Mouse (Mus musculus) MEL (cell line): ENCODE measurements at regions not wholly inside any gene's neighbourhood (a gene's known extent, or its start where the extent isn't known, plus 50 kb on each side); places are given as distances from the start of the nearest gene placed in this dataset.

Source experiments
- DNase-seq: peaks from one replicate; pipeline ENCODE4 v3.0.0; 2011; ENCODE audit warnings: low read depth, low spot score
- H3K27ac ChIP-seq: 2 replicates; pipeline ENCODE4 v1.5.1; 2012; ENCODE audit warnings: low read depth, mild to moderate bottlenecking, control low read depth, low read length, moderate library complexity; ENCODE audit not compliant: control insufficient read depth
- H3K27me3 ChIP-seq, 2 experiments: fragments of 150-350 bp in 1 of 2; sonication (generic) in 1 of 2; 2 replicates each; pipeline ENCODE4 v1.6.1; 2012; ENCODE audit warnings: low read length in 2 of 2, mild to moderate bottlenecking in 2 of 2, improper control_type of control experiment in 1 of 2, moderate library complexity in 1 of 2; ENCODE audit not compliant: insufficient read depth in 2 of 2, control insufficient read depth in 1 of 2
- H3K36me3 ChIP-seq, 2 experiments: 2 replicates each; pipeline ENCODE4 v1.6.1; 2012 to 2014; ENCODE audit warnings: low read length in 2 of 2, improper control_type of control experiment in 1 of 2, inconsistent platforms in 1 of 2, mild to moderate bottlenecking in 1 of 2; ENCODE audit not compliant: insufficient read depth in 2 of 2, control insufficient read depth in 1 of 2
- H3K4me1 ChIP-seq, 2 experiments: fragments of 150-350 bp in 1 of 2; sonication (generic) in 1 of 2; 2 replicates each; pipeline ENCODE4 v1.6.1; 2012; ENCODE audit warnings: low read length in 2 of 2, improper control_type of control experiment in 1 of 2, mild to moderate bottlenecking in 1 of 2; ENCODE audit not compliant: insufficient read depth in 2 of 2, control insufficient read depth in 1 of 2
- H3K4me3 ChIP-seq, 2 experiments: fragments of 150-350 bp in 1 of 2; sonication (generic) in 1 of 2; 2 replicates each; pipeline ENCODE4 v1.5.1; 2012; ENCODE audit warnings: low read depth in 2 of 2, low read length in 2 of 2, mild to moderate bottlenecking in 2 of 2, moderate library complexity in 2 of 2, control low read depth in 1 of 2, improper control_type of control experiment in 1 of 2; ENCODE audit not compliant: control insufficient read depth in 1 of 2, insufficient read depth in 1 of 2
- H3K79me2 ChIP-seq: 2 replicates; pipeline ENCODE4 v1.6.1; 2012; ENCODE audit warnings: mild to moderate bottlenecking, low read length, moderate library complexity; ENCODE audit not compliant: control insufficient read depth, poor library complexity, insufficient read depth
- H3K9ac ChIP-seq: 2 replicates; pipeline ENCODE4 v1.6.1; 2012; ENCODE audit warnings: low read depth, mild to moderate bottlenecking, control low read depth, low read length, moderate library complexity; ENCODE audit not compliant: control insufficient read depth, poor library complexity, severe bottlenecking
- H3K9me3 ChIP-seq: fragments of 150-350 bp; sonication (generic); replicated peaks from 2 replicates; pipeline ENCODE4 v1.6.1; 2012; ENCODE audit warnings: mild to moderate bottlenecking, low read length, improper control_type of control experiment, moderate library complexity; ENCODE audit not compliant: insufficient read depth
- BHLHE40 ChIP-seq: IDR thresholded peaks from 2 replicates; pipeline ENCODE4 v1.6.1; 2012; ENCODE audit warnings: low read depth, mild to moderate bottlenecking, inconsistent platforms, low read length, improper control_type of control experiment, borderline replicate concordance
- CHD2 ChIP-seq: IDR thresholded peaks from 2 replicates; pipeline ENCODE4 v1.6.1; 2011; ENCODE audit warnings: low read length, improper control_type of control experiment
- CTCF ChIP-seq, 3 experiments: IDR thresholded peaks in 2 of 3; conservative IDR thresholded peaks in 1 of 3; 2 replicates each; pipeline ENCODE4 v1.5.1; 2011 to 2012; ENCODE audit warnings: low read length in 3 of 3, low read depth in 2 of 3, mild to moderate bottlenecking in 2 of 3, improper control_type of control experiment in 1 of 3, inconsistent platforms in 1 of 3, mixed read lengths in 1 of 3, moderate library complexity in 1 of 3; ENCODE audit not compliant: control insufficient read depth in 1 of 3, insufficient read depth in 1 of 3, poor library complexity in 1 of 3, severe bottlenecking in 1 of 3
- EP300 ChIP-seq, 2 experiments: IDR thresholded peaks; 2 replicates each; pipeline ENCODE4 v1.6.1; 2011; ENCODE audit warnings: improper control_type of control experiment in 2 of 2, low read length in 2 of 2, low read depth in 1 of 2, mild to moderate bottlenecking in 1 of 2
- ETS1 ChIP-seq: IDR thresholded peaks from 2 replicates; pipeline ENCODE4 v1.6.1; 2012; ENCODE audit warnings: low read depth, mild to moderate bottlenecking, inconsistent platforms, low read length, improper control_type of control experiment, moderate library complexity
- GABPA ChIP-seq: IDR thresholded peaks from 2 replicates; pipeline ENCODE4 v1.6.1; 2012; ENCODE audit warnings: low read depth, mild to moderate bottlenecking, inconsistent platforms, low read length, improper control_type of control experiment, moderate library complexity
- MAFK ChIP-seq: IDR thresholded peaks from 2 replicates; pipeline ENCODE4 v1.6.1; 2011; ENCODE audit warnings: low read depth, mild to moderate bottlenecking, low read length, improper control_type of control experiment, borderline replicate concordance
- MAX ChIP-seq: IDR thresholded peaks from 2 replicates; pipeline ENCODE4 v1.6.1; 2011; ENCODE audit warnings: low read length, improper control_type of control experiment
- MAZ ChIP-seq: IDR thresholded peaks from 2 replicates; pipeline ENCODE4 v1.6.1; 2012; ENCODE audit warnings: low read depth, mild to moderate bottlenecking, inconsistent platforms, low read length, improper control_type of control experiment
- MEF2A ChIP-seq: IDR thresholded peaks from 2 replicates; pipeline ENCODE4 v1.6.1; 2014; ENCODE audit warnings: low read depth, mild to moderate bottlenecking, inconsistent platforms, low read length, improper control_type of control experiment; ENCODE audit not compliant: poor library complexity, insufficient replicate concordance, severe bottlenecking; ENCODE audit errors: extremely low read depth
- MXI1 ChIP-seq: IDR thresholded peaks from 2 replicates; pipeline ENCODE4 v1.6.1; 2011; ENCODE audit warnings: mild to moderate bottlenecking, low read depth, low read length, improper control_type of control experiment
- MYB ChIP-seq: IDR thresholded peaks from 2 replicates; pipeline ENCODE4 v1.6.1; 2011; ENCODE audit warnings: mild to moderate bottlenecking, low read depth, low read length, improper control_type of control experiment
- NELFE ChIP-seq: IDR thresholded peaks from 2 replicates; pipeline ENCODE4 v1.6.1; 2011; ENCODE audit warnings: low read depth, low read length, improper control_type of control experiment
- POLR2AphosphoS5 ChIP-seq: IDR thresholded peaks from 2 replicates; pipeline ENCODE4 v1.6.1; 2012; ENCODE audit warnings: low read depth, borderline replicate concordance, mild to moderate bottlenecking, inconsistent platforms, low read length, moderate library complexity, mixed read lengths
- RAD21 ChIP-seq: IDR thresholded peaks from 2 replicates; pipeline ENCODE4 v1.6.1; 2011; ENCODE audit warnings: mild to moderate bottlenecking, low read depth, low read length, improper control_type of control experiment
- SIN3A ChIP-seq: IDR thresholded peaks from 2 replicates; pipeline ENCODE4 v1.6.1; 2012; ENCODE audit warnings: low read length, improper control_type of control experiment, inconsistent platforms
- SMC3 ChIP-seq: IDR thresholded peaks from 2 replicates; pipeline ENCODE4 v1.6.1; 2011; ENCODE audit warnings: low read depth, low read length, improper control_type of control experiment
- TAL1 ChIP-seq: IDR thresholded peaks from 2 replicates; pipeline ENCODE4 v1.6.1; 2012; ENCODE audit warnings: mild to moderate bottlenecking, inconsistent platforms, low read length, moderate library complexity, mixed read lengths
- UBTF ChIP-seq: IDR thresholded peaks from 2 replicates; pipeline ENCODE4 v1.6.1; 2012; ENCODE audit warnings: low read depth, mild to moderate bottlenecking, inconsistent platforms, low read length, improper control_type of control experiment, moderate library complexity, borderline replicate concordance; ENCODE audit not compliant: insufficient read depth
- USF1 ChIP-seq: IDR thresholded peaks from 2 replicates; pipeline ENCODE4 v1.6.1; 2014; ENCODE audit warnings: low read depth, mild to moderate bottlenecking, inconsistent platforms, low read length, improper control_type of control experiment, moderate library complexity
- ZC3H11A ChIP-seq: IDR thresholded peaks from 2 replicates; pipeline ENCODE4 v1.6.1; 2012; ENCODE audit warnings: low read depth, mild to moderate bottlenecking, inconsistent platforms, low read length, improper control_type of control experiment
- ZKSCAN1 ChIP-seq: IDR thresholded peaks from 2 replicates; pipeline ENCODE4 v1.6.1; 2012; ENCODE audit warnings: low read depth, mild to moderate bottlenecking, inconsistent platforms, low read length, improper control_type of control experiment, moderate library complexity
- ZNF384 ChIP-seq: IDR thresholded peaks from 2 replicates; pipeline ENCODE4 v1.6.1; 2012; ENCODE audit warnings: low read depth, mild to moderate bottlenecking, inconsistent platforms, low read length, improper control_type of control experiment

GRCm38 (mm10) chr1:176655487-176656333 is 158.2 kb downstream of the Cep170 start (continued):
- TF ChIP-seq MAFK: no peak
- TF ChIP-seq, all 39 proteins: peak for 0

DNA sequence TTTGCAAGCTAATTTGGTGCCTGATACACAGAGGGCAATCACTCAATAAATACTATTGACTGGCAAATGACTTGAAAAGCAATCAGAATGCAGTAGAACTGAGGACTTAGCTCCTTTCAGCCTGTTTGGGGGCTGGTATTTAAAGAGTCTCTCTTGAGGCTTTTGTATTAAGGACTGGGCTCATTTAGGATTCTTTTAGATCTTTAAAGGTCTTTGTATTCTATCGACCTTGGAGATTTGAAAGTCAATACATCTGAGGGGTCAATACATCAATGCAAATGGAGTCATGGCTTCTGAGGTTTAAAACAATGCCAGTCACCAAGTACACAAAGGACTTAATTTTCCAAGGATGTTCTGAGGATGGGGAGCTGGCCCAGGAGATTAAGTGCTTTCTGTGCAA is 169.6 kb downstream of the Cep170 start:
- no peak overlapping the region for H3K4me3 ChIP-seq
- no peaks in the 10 kb centered on the region for H3K36me3 ChIP-seq
- H3K9me3 ChIP-seq: no peaks in the 10 kb centered on the region
- no peak for DNase-seq
- no peak for TF ChIP-seq SMC3
- no peak for TF ChIP-seq CHD2
- TF ChIP-seq ZNF384: no peak
- no peak for TF ChIP-seq NELFE
- TF ChIP-seq UBTF: no peak
- no peak for TF ChIP-seq BHLHE40
- TF ChIP-seq SIN3A: no peak
- no peak for TF ChIP-seq MAX
- TF ChIP-seq GABPA: no peak
- H3K9ac ChIP-seq: no peak overlapping the region
- no peaks in the 10 kb centered on the region for H3K79me2 ChIP-seq
- H3K27me3 ChIP-seq: no peaks in the 10 kb centered on the region
- no peaks in the 10 kb centered on the region for H3K4me1 ChIP-seq
- no peak overlapping the region for H3K27ac ChIP-seq

GRCm38 (mm10) chr1:176623171-176623570 is 190.7 kb downstream of the Cep170 start:
- Histone ChIP-seq H3K9ac (no peak overlapping the region), H3K36me3 (no peaks in the 10 kb centered on the region), H3K79me2 (no peaks in the 10 kb centered on the region), H3K4me1 (no peaks in the 10 kb centered on the region), H3K9me3 (no peaks in the 10 kb centered on the region), H3K27me3 (no peaks in the 10 kb centered on the region), H3K4me3 (no peak overlapping the region)
- no peak for DNase-seq
- no peak for TF ChIP-seq USF1
- TF ChIP-seq, all 39 proteins: peak for 0
- no peak overlapping the region for H3K27ac ChIP-seq

GRCm38 (mm10) chr1:176622213-176622612 is 191.7 kb downstream of the Cep170 start:
- no peak overlapping the region for H3K9ac ChIP-seq
- no peak overlapping the region for H3K27ac ChIP-seq
- no peaks in the 10 kb centered on the region for H3K36me3 ChIP-seq
- H3K4me1 ChIP-seq: no peaks in the 10 kb centered on the region
- H3K9me3 ChIP-seq: no peaks in the 10 kb centered on the region
- no peak overlapping the region for H3K4me3 ChIP-seq
- H3K27me3 ChIP-seq: no peaks in the 10 kb centered on the region
- no peaks in the 10 kb centered on the region for H3K79me2 ChIP-seq
- no peak for DNase-seq
- TF ChIP-seq MXI1 (no peak), MYB (no peak), ZKSCAN1 (no peak), CTCF (IDR thresholded peaks at IDR 0.05 in 2 of 3, conservative IDR thresholded peaks at IDR 0.05 in 1 of 3; ENCODE audit: control insufficient read depth in 1 of 3, insufficient read depth in 1 of 3, low read depth in 2 of 3, low read length in 3 of 3, poor library complexity in 1 of 3, severe bottlenecking in 1 of 3) (no peak), SMC3 (no peak), POLR2AphosphoS5 (no peak), MEF2A (no peak), TAL1 (no peak), EP300 (IDR thresholded peaks at IDR 0.05; ENCODE audit: low read depth in 1 of 2, low read length in 2 of 2) (no peak), ZC3H11A (no peak), MAZ (no peak), ETS1 (no peak), ZNF384 (no peak), RAD21 (no peak)
